In the genomic region with DNA sequence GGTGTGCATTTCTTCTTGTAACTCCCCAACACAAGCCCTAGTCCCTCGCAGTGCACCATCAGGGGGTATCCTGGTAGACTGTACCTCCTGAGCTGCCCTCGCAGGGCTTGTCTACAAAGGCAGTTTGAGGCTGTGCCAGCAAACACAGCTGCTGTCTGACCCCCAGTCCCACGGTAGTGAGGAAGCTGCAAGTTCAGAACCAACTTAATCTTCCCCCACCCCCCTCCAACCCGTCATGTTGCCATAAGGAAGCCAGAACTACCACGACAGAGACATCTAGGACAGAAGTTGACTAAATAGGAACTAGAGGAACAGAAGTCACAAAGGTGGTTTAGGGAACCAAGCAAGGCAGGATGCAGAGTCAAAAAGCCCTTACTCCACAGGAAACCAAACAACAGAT, we compare ENCODE assay signal across 9 mouse cellular contexts. TPM values are rescaled to one million over a fixed set of nuclear protein-coding genes. Genes with fewer than 3 reads are reported as not detected.
A peak's percentile ranks its signal among the peaks of the same experiment; 100 is the strongest.
DNase-seq lines count a peak whose midpoint lies in the region; ATAC-seq lines count a peak whose summit lies in the region.
"Had no signal": no experiment of that assay in that cellular context is flagged by ENCODE, and none has a peak within 500 bp of the region (broad histone marks: within the 10 kb centered on the region; RNA-seq: fewer than 3 reads in every experiment).

No protein-coding gene starts in this region.

- H3K4me2 ChIP-seq in intestine, embryonic 16.5 days (ENCODE audit: low read depth, low read length) = peak overlapping the region; percentile 37
- H3K4me2 ChIP-seq in stomach, embryonic 15.5 days = peak overlapping the region; percentile 42; the same call in 1 of the 2 replicates

- ATAC-seq in granulocyte monocyte progenitor cell, adult 5-6 weeks (replicated peaks; ENCODE audit: poor library complexity, severe bottlenecking) = peak; percentile 63
- no peak for ATAC-seq in intestine, embryonic 16.5 days
- ATAC-seq in stomach, embryonic 15.5 days (ENCODE audit: insufficient read depth, low FRiP score, low read depth) = 0 out of 2 replicates have a peak, but pooled peaks have one; percentile 7

- H3K4me1 ChIP-seq in intestine, embryonic 16.5 days (ENCODE audit: control insufficient read depth, insufficient read depth, low read length) = peaks cover 56% of the 10 kb centered on the region
- H3K4me1 ChIP-seq in stomach, embryonic 15.5 days = peaks cover 56% of the 10 kb centered on the region

- H3K4me3 ChIP-seq in intestine, embryonic 16.5 days (ENCODE audit: low read length) = no peak overlapping the region
- no peak overlapping the region for H3K4me3 ChIP-seq in stomach, embryonic 15.5 days (replicated peaks)

- 0 out of 2 replicates have a peak, but pooled peaks cover 3% of the 10 kb centered on the region for H3K9me3 ChIP-seq in intestine, embryonic 16.5 days (ENCODE audit: control insufficient read depth, low read length)
- no peaks in the 10 kb centered on the region for H3K9me3 ChIP-seq in stomach, embryonic 15.5 days

- peak overlapping the region; percentile 91 for H3K27ac ChIP-seq in intestine, embryonic 16.5 days (ENCODE audit: low read length)
- peak overlapping the region; percentile 91 for H3K27ac ChIP-seq in stomach, embryonic 15.5 days
- H3K27ac ChIP-seq: liver, embryonic 14.5 days had no signal

- peaks cover 6% of the 10 kb centered on the region; the same call in 1 of the 2 replicates for H3K36me3 ChIP-seq in intestine, embryonic 16.5 days (ENCODE audit: control insufficient read depth, insufficient read depth, low read length)
- H3K36me3 ChIP-seq in stomach, embryonic 15.5 days = peaks cover 7% of the 10 kb centered on the region; the same call in 1 of the 2 replicates

- no peaks in the 10 kb centered on the region for H3K27me3 ChIP-seq in intestine, embryonic 16.5 days (replicated peaks; ENCODE audit: control insufficient read depth, insufficient read depth, low read length)
- no peaks in the 10 kb centered on the region for H3K27me3 ChIP-seq in stomach, embryonic 15.5 days (replicated peaks)

- H3K9ac ChIP-seq in intestine, embryonic 16.5 days (ENCODE audit: low read depth, low read length) = peak overlapping the region; percentile 12; the same call in 1 of the 2 replicates
- no peak overlapping the region for H3K9ac ChIP-seq in stomach, embryonic 15.5 days
- H3K9ac ChIP-seq: liver, embryonic 14.5 days had no signal

- WGBS in intestine, embryonic 16.5 days = 18% methylated on average over 5 of the region's 5 CpGs
- 7% methylated on average over 5 of the region's 5 CpGs for WGBS in stomach, embryonic 15.5 days

- peak; percentile 65 for DNase-seq in lung, postnatal 10 days
- no peak for DNase-seq in lung, postnatal 14 days
- no peak for DNase-seq in gastrocnemius, adult 8-10 months (ENCODE audit: low spot score in 2 of 2)
- DNase-seq in layer of hippocampus, adult 18-20 months (ENCODE audit: low spot score in 2 of 2) = no peak
- DNase-seq in cerebellum, postnatal 36 days = no peak

RNA-seq across cellular contexts. Expression of a gene that starts 28.9 kb away (rescaled TPM):
- total RNA-seq in granulocyte monocyte progenitor cell, adult 5-6 weeks (2014; fragmentation: Nextera tagmentation) = 14.7 and 18.2 TPM in 2 replicates
- 10.1 and 13.9 TPM in 2 replicates for total RNA-seq in granulocyte monocyte progenitor cell, adult 5-6 weeks (2017)
- polyA plus RNA-seq in intestine, embryonic 16.5 days (2015; fragmentation: Nextera tagmentation; extraction: Ambion mirVana) = 44.5 and 46.8 TPM in 2 replicates
- 61.2 and 65.0 TPM in 2 replicates for polyA plus RNA-seq in stomach, embryonic 15.5 days (2015; fragmentation: Nextera tagmentation; extraction: Ambion mirVana)
- total RNA-seq in gastrocnemius, adult 8-10 months (2022) = 1 to 10 TPM; 6.1 to 9.6 (median 7.4) TPM
- total RNA-seq in layer of hippocampus, adult 18-20 months (2021) = 100 to 1,000 TPM in 1 of 2 experiments, 10 to 100 TPM in 1; 92.7 to 100 TPM

Comparison
In these comparisons a context has a peak if more than half of its experiments do, and no peak if none do; other contexts are left out.
1. RNA of a gene that starts 28.9 kb away (total RNA-seq): 92.7 to 100 TPM in layer of hippocampus, adult 18-20 months; 10.1 to 18.2 TPM in granulocyte monocyte progenitor cell, adult 5-6 weeks and 6.1 to 9.6 TPM in gastrocnemius, adult 8-10 months; every median in the first group is over 4 times any median in the second.